25 mouse cellular contexts compared by ENCODE assay signal in genomic region chr10:99309617-99310016, GRCm38 (mm10).
"Had no signal": no experiment of that assay in that cellular context is flagged by ENCODE, and none has a peak within 500 bp of the region (broad histone marks: within the 10 kb centered on the region; RNA-seq: fewer than 3 reads in every experiment).

No protein-coding gene starts in this region.

- ATAC-seq: hindbrain, embryonic 16.5 days; inflammation-experienced regulatory T-cells, adult 6 months; intestine, embryonic 15.5 days; intestine, postnatal 0 days had no signal

- H3K4me1 ChIP-seq: hindbrain, embryonic 10.5 days; hindbrain, embryonic 12.5 days; intestine, embryonic 15.5 days; limb, embryonic 10.5 days; limb, embryonic 12.5 days; liver, embryonic 13.5 days; liver, embryonic 15.5 days had no signal

- H3K27me3 ChIP-seq: heart, embryonic 12.5 days; hindbrain, embryonic 12.5 days; intestine, embryonic 15.5 days; limb, embryonic 12.5 days; liver, embryonic 13.5 days; liver, embryonic 15.5 days had no signal

- H3K27ac ChIP-seq: heart, adult 2 months; hindbrain, embryonic 10.5 days; hindbrain, embryonic 12.5 days; hindbrain, embryonic 14.5 days; intestine, embryonic 15.5 days; layer of hippocampus, adult 2 months; limb, embryonic 10.5 days; limb, embryonic 12.5 days; liver, embryonic 13.5 days; liver, embryonic 15.5 days had no signal

- DNase-seq: gastrocnemius, postnatal 14 days; gastrocnemius, postnatal 36 days; heart, adult 11 months; heart, adult 2 months; heart, postnatal 10 days; heart, postnatal 4 days; kidney, adult 18-20 months; kidney, adult 8-10 months; kidney, postnatal 10 days; kidney, postnatal 25 days; kidney, postnatal 4 days; liver; liver, embryonic 13.5 days had no signal

- H3K36me3 ChIP-seq: heart, embryonic 12.5 days; hindbrain, embryonic 10.5 days; hindbrain, embryonic 12.5 days; intestine, embryonic 15.5 days; limb, embryonic 10.5 days; limb, embryonic 12.5 days; liver, embryonic 13.5 days; liver, embryonic 15.5 days had no signal

- H3K9me3 ChIP-seq: heart, embryonic 12.5 days; hindbrain, embryonic 10.5 days; hindbrain, embryonic 12.5 days; intestine, embryonic 15.5 days; limb, embryonic 10.5 days; limb, embryonic 12.5 days; liver, embryonic 13.5 days; liver, embryonic 15.5 days had no signal

- H3K4me3 ChIP-seq: heart, adult 2 months; heart, embryonic 12.5 days; hindbrain, embryonic 10.5 days; hindbrain, embryonic 12.5 days; intestine, embryonic 15.5 days; layer of hippocampus, adult 2 months; limb, embryonic 10.5 days; limb, embryonic 12.5 days; liver, embryonic 13.5 days; liver, embryonic 15.5 days had no signal
